Mouse (Mus musculus) midbrain, postnatal 0 days (tissue): ENCODE measurements around the gene Car5a. TPM values are rescaled to one million over a fixed set of nuclear protein-coding genes. Genes with fewer than 3 reads are reported as not detected.

Experiments
- ATAC-seq: fragments of 200-750 bp; cut with Nextera tagmentation; 2 replicates; pipeline ENCODE4 v1.8.0; 2017; ENCODE audit warnings: moderate number of reproducible peaks, mild to moderate bottlenecking, moderate TSS enrichment, moderate library complexity; ENCODE audit not compliant: low FRiP score
- DNase-seq: peaks from one replicate; pipeline ENCODE4 v3.0.0-alpha.2; 2015; ENCODE audit warnings: low spot score
- H3K27ac ChIP-seq: fragments of 300-500 bp; sonication (generic); 2 replicates; pipeline ENCODE4 v1.5.1; 2014; ENCODE audit warnings: low read depth, mild to moderate bottlenecking, low read length, mixed read lengths
- H3K27me3 ChIP-seq: fragments of 300-500 bp; sonication (generic); 2 replicates; pipeline ENCODE4 v1.6.1; 2014; ENCODE audit warnings: low read length, control low read depth, mixed read lengths; ENCODE audit not compliant: insufficient read depth
- H3K36me3 ChIP-seq: fragments of 300-500 bp; sonication (generic); 2 replicates; pipeline ENCODE4 v1.6.1; 2014; ENCODE audit warnings: low read length, control low read depth, mixed read lengths; ENCODE audit not compliant: insufficient read depth
- H3K4me1 ChIP-seq: fragments of 300-500 bp; sonication (generic); 2 replicates; pipeline ENCODE4 v1.6.1; 2014; ENCODE audit warnings: mild to moderate bottlenecking, control low read depth, antibody characterized with exemption, low read length, mixed read lengths; ENCODE audit not compliant: insufficient read depth
- H3K4me2 ChIP-seq: fragments of 300-500 bp; sonication (generic); 2 replicates; pipeline ENCODE4 v1.6.1; 2014; ENCODE audit warnings: low read depth, mild to moderate bottlenecking, low read length, mixed read lengths; ENCODE audit not compliant: poor library complexity, severe bottlenecking
- H3K4me3 ChIP-seq: fragments of 300-500 bp; sonication (generic); 2 replicates; pipeline ENCODE4 v1.5.1; 2014; ENCODE audit warnings: low read depth, mild to moderate bottlenecking, low read length, moderate library complexity
- H3K9ac ChIP-seq: fragments of 300-500 bp; sonication (generic); replicated peaks from 2 replicates; pipeline ENCODE4 v1.6.1; 2014; ENCODE audit warnings: mild to moderate bottlenecking, low read length, moderate library complexity, mixed read lengths; ENCODE audit not compliant: poor library complexity, severe bottlenecking
- H3K9me3 ChIP-seq: fragments of 300-500 bp; sonication (generic); 2 replicates; pipeline ENCODE4 v1.6.1; 2016; ENCODE audit warnings: low read length, control low read depth
- CTCF ChIP-seq: IDR thresholded peaks from 2 replicates; pipeline ENCODE4 v1.5.1; 2016; ENCODE audit warnings: antibody characterized with exemption, mild to moderate bottlenecking
- WGBS: fragments of 180-500 bp; shearing (Covaris S2); extraction: QIAGEN DNeasy Blood & Tissue Kit; methylation state at CpG from one replicate; pipeline ENCODE4 v1.1.7; 2014; 5-methylcytosine and 5-hydroxymethylcytosine counted together
- polyA plus RNA-seq: library from polyadenylated mRNA; unstranded; fragments of >200 nt; fragmentation: Nextera tagmentation; extraction: Ambion mirVana; gene quantifications from 2 replicates; pipeline ENCODE4 v1.2.1, GENCODE M21; 2015
- total RNA-seq: library from RNA; depleted of rRNA; stranded (reverse); fragments of >200 nt; gene quantifications from 2 replicates; pipeline ENCODE4 v1.2.3, GENCODE M21; 2014

Gene Car5a
- total and polyA plus RNA-seq, 2 experiments from 2014 or later = 0.22 TPM; not detected in 1

DNA sequence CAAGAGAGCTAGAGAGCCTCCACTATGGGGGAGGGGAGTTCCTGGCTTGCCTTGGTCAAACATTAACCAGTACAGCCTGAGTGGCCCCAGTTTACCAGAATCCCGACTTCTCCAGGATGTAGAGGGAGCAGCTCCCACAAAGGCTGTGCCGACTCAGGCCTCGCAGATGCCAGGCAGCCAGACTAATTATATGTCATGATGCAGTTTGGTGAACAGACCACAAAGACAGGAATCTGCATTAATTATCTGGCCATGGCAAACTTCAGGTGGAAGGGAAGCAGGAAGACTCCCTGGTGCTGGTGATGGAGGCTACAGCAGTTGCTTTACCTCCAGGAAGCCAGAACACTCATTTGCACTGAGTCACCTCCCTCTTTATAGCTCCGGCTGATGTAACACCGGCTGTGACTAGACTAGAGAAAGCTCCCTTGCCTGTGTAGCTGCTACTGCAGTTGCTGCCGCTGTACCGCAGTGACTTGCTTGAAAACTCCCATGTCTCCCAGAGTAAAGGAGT is 46.8 kb downstream of the Car5a start:
- WGBS = 20% methylated on average over 7 of the region's 7 CpGs
- Histone ChIP-seq H3K4me3 (0 out of 2 replicates have a peak overlapping the region, but pooled peaks have one; percentile 5), H3K27ac (peak overlapping the region; percentile 47; the same call in 1 of the 2 replicates), H3K4me2 (peak overlapping the region; percentile 29; the same call in 1 of the 2 replicates), H3K27me3 (no peaks in the 10 kb centered on the region), H3K9ac (peak overlapping the region; percentile 24; the same call in 1 of the 2 replicates), H3K4me1 (peaks cover 13% of the 10 kb centered on the region; the same call in 1 of the 2 replicates), H3K9me3 (no peaks in the 10 kb centered on the region), H3K36me3 (peaks cover 23% of the 10 kb centered on the region; the same call in 1 of the 2 replicates)
- ATAC-seq (no peak), DNase-seq (peak; percentile 42)
- no peak for TF ChIP-seq CTCF

- no peak for ATAC-seq
- no peak overlapping the region for H3K4me3 ChIP-seq
- no peak overlapping the region for H3K27ac ChIP-seq
- no peak for DNase-seq
- WGBS = 85% methylated on average over 9 of the region's 9 CpGs
- H3K36me3 ChIP-seq = peaks cover 24% of the 10 kb centered on the region; the same call in 1 of the 2 replicates
- TF ChIP-seq CTCF = no peak
- H3K4me1 ChIP-seq = peaks cover 13% of the 10 kb centered on the region; the same call in 1 of the 2 replicates
- no peak overlapping the region for H3K9ac ChIP-seq
- no peak overlapping the region for H3K4me2 ChIP-seq
- no peaks in the 10 kb centered on the region for H3K27me3 ChIP-seq
- H3K9me3 ChIP-seq = no peaks in the 10 kb centered on the region
Observed at GRCm38 (mm10) chr8:121897205-121897604, 47.5 kb downstream of the Car5a start.

GRCm38 (mm10) chr8:121896476-121897145 is 48.1 kb downstream of the Car5a start:
- Histone ChIP-seq H3K36me3 (peaks cover 24% of the 10 kb centered on the region; the same call in 1 of the 2 replicates), H3K4me3 (no peak overlapping the region), H3K9me3 (no peaks in the 10 kb centered on the region), H3K27ac (no peak overlapping the region), H3K4me1 (peaks cover 13% of the 10 kb centered on the region; the same call in 1 of the 2 replicates), H3K9ac (no peak overlapping the region), H3K27me3 (no peaks in the 10 kb centered on the region), H3K4me2 (no peak overlapping the region)
- DNase-seq (no peak), ATAC-seq (no peak)
- no peak for TF ChIP-seq CTCF
- WGBS = 26% methylated on average over 12 of the region's 12 CpGs

GRCm38 (mm10) chr8:121895910-121896309 is 48.8 kb downstream of the Car5a start:
- Histone ChIP-seq H3K4me1 (peaks cover 13% of the 10 kb centered on the region; the same call in 1 of the 2 replicates), H3K4me3 (no peak overlapping the region), H3K27ac (no peak overlapping the region), H3K27me3 (no peaks in the 10 kb centered on the region), H3K9me3 (no peaks in the 10 kb centered on the region), H3K9ac (no peak overlapping the region), H3K36me3 (peaks cover 24% of the 10 kb centered on the region; the same call in 1 of the 2 replicates), H3K4me2 (no peak overlapping the region)
- 63% methylated on average over 7 of the region's 7 CpGs for WGBS
- ATAC-seq (no peak), DNase-seq (peak; percentile 47)
- TF ChIP-seq CTCF = no peak

GRCm38 (mm10) chr8:121892875-121893274 is 51.8 kb downstream of the Car5a start:
- TF ChIP-seq CTCF = no peak
- H3K9ac ChIP-seq = no peak overlapping the region
- no peaks in the 10 kb centered on the region for H3K9me3 ChIP-seq
- no peak overlapping the region for H3K27ac ChIP-seq
- ATAC-seq = no peak
- DNase-seq = no peak
- H3K27me3 ChIP-seq = no peaks in the 10 kb centered on the region
- H3K4me1 ChIP-seq = peaks cover 5% of the 10 kb centered on the region; the same call in 1 of the 2 replicates
- no peak overlapping the region for H3K4me3 ChIP-seq
- peaks cover 33% of the 10 kb centered on the region for H3K36me3 ChIP-seq
- H3K4me2 ChIP-seq = no peak overlapping the region
- 72% methylated on average over 5 of the region's 5 CpGs for WGBS
